Mouse (Mus musculus): Measurements from ENCODE around the gene Sf3b5. TPM values are rescaled to one million over a fixed set of nuclear protein-coding genes. Genes with fewer than 3 reads are reported as not detected.

Sf3b5 gene
- polyA plus RNA-seq, 1 experiment, result 43.7 TPM

DNA sequence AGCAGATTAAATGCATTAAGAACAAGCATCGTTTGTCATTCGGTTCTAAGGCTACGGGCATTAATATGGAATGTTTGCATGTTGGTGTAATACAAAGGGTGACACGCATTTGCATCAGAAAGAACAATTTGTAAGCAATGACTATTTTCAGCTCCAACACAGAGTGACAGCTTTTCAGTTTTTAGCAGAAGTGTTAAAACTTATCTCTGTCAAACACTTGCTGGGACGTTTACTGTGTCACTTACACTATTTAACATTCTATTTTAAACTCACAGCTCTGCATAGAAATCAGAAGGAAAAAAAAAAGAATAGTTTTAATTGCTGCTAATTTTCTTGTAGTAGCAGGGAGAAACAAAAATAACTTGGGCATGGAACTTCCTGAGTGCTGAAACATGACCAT, 18.7 kb upstream of the Sf3b5 start:
- Histone ChIP-seq H3K4me3 (ENCODE audit: insufficient read depth, poor library complexity, severe bottlenecking) (no peak overlapping the region), H3K27me3 (ENCODE audit: control insufficient read depth, insufficient read depth, insufficient read length) (no peaks in the 10 kb centered on the region), H3K79me2 (ENCODE audit: control insufficient read depth, insufficient read depth) (no peaks in the 10 kb centered on the region), H3ac (ENCODE audit: control insufficient read depth, insufficient read length, low read depth) (no peak overlapping the region), H3K79me3 (ENCODE audit: low read depth) (no peaks in the 10 kb centered on the region), H3K36me3 (ENCODE audit: control insufficient read depth, insufficient read depth) (no peaks in the 10 kb centered on the region)
- TF ChIP-seq MYOD1 (IDR thresholded peaks at IDR 0.05; ENCODE audit: control insufficient read depth, insufficient read length, low read depth) (no peak), USF1 (IDR thresholded peaks at IDR 0.05; ENCODE audit: low read depth) (no peak), MAX (IDR thresholded peaks at IDR 0.05) (no peak), MYOG (IDR thresholded peaks at IDR 0.05; ENCODE audit: control insufficient read depth, extremely low read depth, insufficient read length) (no peak), CEBPB (IDR thresholded peaks at IDR 0.05; ENCODE audit: low read depth) (no peak), CTCF (IDR thresholded peaks at IDR 0.05; ENCODE audit: control insufficient read depth, insufficient read depth, insufficient read length) (no peak), FOSL1 (IDR thresholded peaks at IDR 0.05; ENCODE audit: insufficient read depth, low read length, poor library complexity, severe bottlenecking) (no peak)

- TF ChIP-seq MYOD1 (IDR thresholded peaks at IDR 0.05; ENCODE audit: control insufficient read depth, insufficient read length, low read depth) (no peak), FOSL1 (IDR thresholded peaks at IDR 0.05; ENCODE audit: insufficient read depth, low read length, poor library complexity, severe bottlenecking) (no peak), USF1 (IDR thresholded peaks at IDR 0.05; ENCODE audit: low read depth) (no peak), MYOG (IDR thresholded peaks at IDR 0.05; ENCODE audit: control insufficient read depth, extremely low read depth, insufficient read length) (no peak), CEBPB (IDR thresholded peaks at IDR 0.05; ENCODE audit: low read depth) (no peak), CTCF (IDR thresholded peaks at IDR 0.05; ENCODE audit: control insufficient read depth, insufficient read depth, insufficient read length) (no peak), MAX (IDR thresholded peaks at IDR 0.05) (no peak)
These were observed 18.2 kb upstream of the Sf3b5 start for GRCm38 (mm10) chr10:12986943-12987342.

GRCm38 (mm10) chr10:12991953-12992352, 13.2 kb upstream of the Sf3b5 start:
- Histone ChIP-seq H3K79me3 (ENCODE audit: low read depth) (no peaks in the 10 kb centered on the region), H3K27me3 (ENCODE audit: control insufficient read depth, insufficient read depth, insufficient read length) (no peaks in the 10 kb centered on the region), H3K4me3 (ENCODE audit: insufficient read depth, poor library complexity, severe bottlenecking) (no peak overlapping the region), H3ac (ENCODE audit: control insufficient read depth, insufficient read length, low read depth) (no peak overlapping the region), H3K79me2 (ENCODE audit: control insufficient read depth, insufficient read depth) (no peaks in the 10 kb centered on the region), H3K36me3 (ENCODE audit: control insufficient read depth, insufficient read depth) (no peaks in the 10 kb centered on the region)
- TF ChIP-seq MYOG (IDR thresholded peaks at IDR 0.05; ENCODE audit: control insufficient read depth, extremely low read depth, insufficient read length) (no peak), MAX (IDR thresholded peaks at IDR 0.05) (no peak), CTCF (IDR thresholded peaks at IDR 0.05; ENCODE audit: control insufficient read depth, insufficient read depth, insufficient read length) (no peak), MYOD1 (IDR thresholded peaks at IDR 0.05; ENCODE audit: control insufficient read depth, insufficient read length, low read depth) (no peak), USF1 (IDR thresholded peaks at IDR 0.05; ENCODE audit: low read depth) (no peak), CEBPB (IDR thresholded peaks at IDR 0.05; ENCODE audit: low read depth) (no peak), FOSL1 (IDR thresholded peaks at IDR 0.05; ENCODE audit: insufficient read depth, low read length, poor library complexity, severe bottlenecking) (no peak)

More at GRCm38 (mm10) chr10:12986943-12987342, 18.2 kb upstream of the Sf3b5 start:
- Histone ChIP-seq H3ac (ENCODE audit: control insufficient read depth, insufficient read length, low read depth) (no peak overlapping the region), H3K27me3 (ENCODE audit: control insufficient read depth, insufficient read depth, insufficient read length) (no peaks in the 10 kb centered on the region), H3K79me3 (ENCODE audit: low read depth) (no peaks in the 10 kb centered on the region), H3K4me3 (ENCODE audit: insufficient read depth, poor library complexity, severe bottlenecking) (no peak overlapping the region), H3K36me3 (ENCODE audit: control insufficient read depth, insufficient read depth) (no peaks in the 10 kb centered on the region), H3K79me2 (ENCODE audit: control insufficient read depth, insufficient read depth) (no peaks in the 10 kb centered on the region)

GRCm38 (mm10) chr10:12993411-12994039, 11.6 kb upstream of the Sf3b5 start:
- no peak overlapping the region for H3ac ChIP-seq (ENCODE audit: control insufficient read depth, insufficient read length, low read depth)
- TF ChIP-seq USF1 (IDR thresholded peaks at IDR 0.05; ENCODE audit: low read depth), result no peak
- TF ChIP-seq MAX (IDR thresholded peaks at IDR 0.05), result no peak
- TF ChIP-seq FOSL1 (IDR thresholded peaks at IDR 0.05; ENCODE audit: insufficient read depth, low read length, poor library complexity, severe bottlenecking), result no peak
- no peak for TF ChIP-seq CTCF (IDR thresholded peaks at IDR 0.05; ENCODE audit: control insufficient read depth, insufficient read depth, insufficient read length)
- TF ChIP-seq MYOG (IDR thresholded peaks at IDR 0.05; ENCODE audit: control insufficient read depth, extremely low read depth, insufficient read length), result no peak
- no peak for TF ChIP-seq CEBPB (IDR thresholded peaks at IDR 0.05; ENCODE audit: low read depth)
- no peak for TF ChIP-seq MYOD1 (IDR thresholded peaks at IDR 0.05; ENCODE audit: control insufficient read depth, insufficient read length, low read depth)
- no peaks in the 10 kb centered on the region for H3K36me3 ChIP-seq (ENCODE audit: control insufficient read depth, insufficient read depth)
- no peaks in the 10 kb centered on the region for H3K79me2 ChIP-seq (ENCODE audit: control insufficient read depth, insufficient read depth)
- H3K27me3 ChIP-seq (ENCODE audit: control insufficient read depth, insufficient read depth, insufficient read length), result no peaks in the 10 kb centered on the region
- no peaks in the 10 kb centered on the region for H3K79me3 ChIP-seq (ENCODE audit: low read depth)
- H3K4me3 ChIP-seq (ENCODE audit: insufficient read depth, poor library complexity, severe bottlenecking), result no peak overlapping the region

DNA sequence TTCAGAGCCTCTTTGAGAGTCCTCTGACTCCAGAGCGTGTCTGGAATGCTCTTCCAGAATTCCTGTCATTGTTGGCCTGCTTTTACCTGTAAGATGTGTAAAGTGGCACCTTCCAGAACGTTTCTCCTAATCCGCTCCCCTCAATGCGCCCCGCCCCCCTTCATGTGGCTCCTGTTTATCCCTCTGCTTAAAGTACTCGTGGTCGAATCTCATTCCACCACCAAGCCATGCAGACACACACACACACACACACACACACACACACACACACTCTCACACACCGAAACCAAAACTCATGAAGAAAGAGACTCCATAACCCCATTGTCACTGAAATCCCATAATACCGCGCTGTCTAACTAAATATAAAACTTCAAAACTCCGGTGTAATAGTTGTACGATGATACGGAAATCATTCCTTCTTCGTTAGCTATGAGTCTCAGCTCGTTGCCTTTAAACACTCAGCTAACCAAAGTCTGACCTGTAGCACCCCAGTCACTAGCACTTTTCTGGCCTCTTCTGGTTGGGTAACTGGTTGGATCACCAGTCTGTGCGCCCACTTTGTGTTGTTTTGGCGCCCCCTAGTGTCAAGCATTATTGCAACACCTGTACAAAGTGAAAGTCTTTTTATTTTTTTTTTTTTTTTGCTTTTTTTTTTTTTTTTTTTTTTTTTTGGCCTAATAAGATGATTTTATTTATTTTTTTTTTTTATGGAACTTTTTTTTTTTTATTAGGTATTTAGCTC, 8.2 kb upstream of the Sf3b5 start:
- TF ChIP-seq CEBPB (IDR thresholded peaks at IDR 0.05; ENCODE audit: low read depth) (peak; percentile 77), MYOG (IDR thresholded peaks at IDR 0.05; ENCODE audit: control insufficient read depth, extremely low read depth, insufficient read length) (no peak), USF1 (IDR thresholded peaks at IDR 0.05; ENCODE audit: low read depth) (no peak), CTCF (IDR thresholded peaks at IDR 0.05; ENCODE audit: control insufficient read depth, insufficient read depth, insufficient read length) (peak; percentile 52), MYOD1 (IDR thresholded peaks at IDR 0.05; ENCODE audit: control insufficient read depth, insufficient read length, low read depth) (no peak), MAX (IDR thresholded peaks at IDR 0.05) (no peak), FOSL1 (IDR thresholded peaks at IDR 0.05; ENCODE audit: insufficient read depth, low read length, poor library complexity, severe bottlenecking) (no peak)
- Histone ChIP-seq H3K79me3 (ENCODE audit: low read depth) (no peaks in the 10 kb centered on the region), H3ac (ENCODE audit: control insufficient read depth, insufficient read length, low read depth) (no peak overlapping the region), H3K4me3 (ENCODE audit: insufficient read depth, poor library complexity, severe bottlenecking) (no peak overlapping the region), H3K27me3 (ENCODE audit: control insufficient read depth, insufficient read depth, insufficient read length) (no peaks in the 10 kb centered on the region), H3K79me2 (ENCODE audit: control insufficient read depth, insufficient read depth) (no peaks in the 10 kb centered on the region), H3K36me3 (ENCODE audit: control insufficient read depth, insufficient read depth) (no peaks in the 10 kb centered on the region)
